Mouse (Mus musculus): Measurements from ENCODE around the gene Dach1. TPM values are rescaled to one million over a fixed set of nuclear protein-coding genes. Genes with fewer than 3 reads are reported as not detected.
A peak's percentile ranks its signal among the peaks of the same experiment; 100 is the strongest.

The Dach1 gene
- polyA plus RNA-seq (2016; fragmentation: Nextera tagmentation; extraction: Ambion mirVana), result 16.2 and 19.0 TPM in 2 replicates

DNA sequence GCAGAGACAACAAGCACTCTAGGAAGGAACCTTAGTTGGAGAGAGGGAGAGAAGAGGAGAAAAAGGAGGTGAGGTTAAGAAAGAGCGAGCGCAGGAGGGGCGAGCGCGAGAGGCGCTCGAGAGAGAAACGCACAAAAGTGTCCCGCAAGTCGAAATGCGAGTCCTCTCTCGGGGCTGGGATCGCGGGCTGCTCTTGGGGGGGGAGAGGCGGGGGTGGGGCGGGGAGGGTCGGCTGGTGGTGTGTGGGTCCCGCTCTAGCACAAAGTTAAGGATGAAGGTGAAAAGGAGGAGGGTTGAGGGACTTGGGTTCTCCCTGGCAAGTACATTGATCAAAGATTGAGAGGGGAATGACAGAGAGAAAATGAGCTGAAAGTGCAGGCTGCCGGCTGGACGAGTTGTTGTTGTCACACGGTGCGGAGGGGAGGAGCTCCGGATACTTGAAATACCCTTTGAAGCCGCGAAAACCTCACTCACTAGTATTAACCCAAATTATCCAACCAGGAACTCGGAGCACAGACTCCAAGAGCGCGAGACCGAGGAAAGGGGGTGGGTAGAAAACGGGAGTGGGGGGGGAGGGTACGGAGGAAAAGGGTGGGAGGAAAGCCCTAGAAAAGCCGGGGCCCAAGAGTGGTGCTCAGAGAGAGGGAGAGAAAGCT is at the start of gene Dach1:
Gene Dach1 (minus strand): TSS at position 345 of the 656 bp plus-strand sequence.
- H3K4me3 ChIP-seq, result peak within 1 kb of the TSS; percentile 83
- no peaks in the 10 kb centered on the region for H3K27me3 ChIP-seq (ENCODE audit: insufficient read depth, poor library complexity, severe bottlenecking)
- H3K27ac ChIP-seq, result peak within 1 kb of the TSS; percentile 99
- under 1% methylated on average over 32 of the region's 32 CpGs for WGBS
- peak; percentile 83 for DNase-seq (ENCODE audit: low spot score)
- H3K4me1 ChIP-seq (replicated peaks), result peaks cover 61% of the 10 kb centered on the region
- H3K9me3 ChIP-seq, result no peaks in the 10 kb centered on the region
- no peaks in the 10 kb centered on the region for H3K36me3 ChIP-seq

DNA sequence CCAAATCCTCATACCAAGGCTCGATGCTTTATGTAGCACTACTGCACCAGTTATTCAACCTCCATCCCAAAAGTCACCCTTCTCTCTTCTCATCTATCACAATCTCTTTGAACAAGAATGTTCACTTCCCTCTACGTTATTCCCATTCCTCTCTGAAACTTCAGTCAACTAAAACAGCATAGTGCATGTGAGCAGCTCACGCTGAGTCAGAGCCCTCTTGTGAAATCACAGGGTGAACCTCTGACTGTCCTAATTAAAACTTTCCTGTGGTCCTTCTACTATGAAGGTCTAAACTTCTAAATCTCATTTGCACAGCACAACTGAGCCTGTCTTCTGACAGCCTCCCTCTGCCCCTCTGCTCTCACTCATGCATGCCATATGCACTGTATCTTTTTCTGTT is 30.5 kb upstream of the Dach1 start:
- no peaks in the 10 kb centered on the region for H3K36me3 ChIP-seq
- H3K4me1 ChIP-seq (replicated peaks), result no peaks in the 10 kb centered on the region
- DNase-seq (ENCODE audit: low spot score), result no peak
- H3K27me3 ChIP-seq (ENCODE audit: insufficient read depth, poor library complexity, severe bottlenecking), result no peaks in the 10 kb centered on the region
- H3K27ac ChIP-seq, result no peak overlapping the region
- 86% methylated on average over 3 of the region's 3 CpGs for WGBS
- no peak overlapping the region for H3K4me3 ChIP-seq
- no peaks in the 10 kb centered on the region for H3K9me3 ChIP-seq

DNA sequence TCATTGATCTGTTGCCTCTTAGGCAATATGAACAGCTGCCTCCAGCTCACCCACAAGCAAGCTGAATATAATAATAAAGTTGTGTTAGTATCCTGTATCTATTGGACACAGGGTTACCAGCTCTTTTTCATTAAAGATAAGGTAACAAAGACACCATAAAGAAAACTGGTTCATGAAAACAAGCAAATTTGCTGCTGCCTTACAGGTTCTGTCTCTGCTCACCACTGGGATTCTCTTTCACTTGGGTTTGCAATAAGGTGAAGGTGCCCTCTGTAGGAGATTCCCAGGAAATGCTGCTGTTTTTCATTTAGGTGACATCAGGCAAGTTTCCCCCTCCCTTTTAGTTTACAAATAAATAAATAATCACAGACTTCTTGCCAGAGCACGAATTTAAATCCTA is 12.0 kb upstream of the Dach1 start:
- Histone ChIP-seq H3K4me3 (no peak overlapping the region), H3K27me3 (ENCODE audit: insufficient read depth, poor library complexity, severe bottlenecking) (no peaks in the 10 kb centered on the region), H3K9me3 (no peaks in the 10 kb centered on the region), H3K27ac (no peak overlapping the region), H3K4me1 (replicated peaks) (peaks cover 5% of the 10 kb centered on the region; the same call in 1 of the 2 replicates), H3K36me3 (no peaks in the 10 kb centered on the region)
- no peak for DNase-seq (ENCODE audit: low spot score)
- 2% methylated on average over 1 of the region's 1 CpGs for WGBS

DNA sequence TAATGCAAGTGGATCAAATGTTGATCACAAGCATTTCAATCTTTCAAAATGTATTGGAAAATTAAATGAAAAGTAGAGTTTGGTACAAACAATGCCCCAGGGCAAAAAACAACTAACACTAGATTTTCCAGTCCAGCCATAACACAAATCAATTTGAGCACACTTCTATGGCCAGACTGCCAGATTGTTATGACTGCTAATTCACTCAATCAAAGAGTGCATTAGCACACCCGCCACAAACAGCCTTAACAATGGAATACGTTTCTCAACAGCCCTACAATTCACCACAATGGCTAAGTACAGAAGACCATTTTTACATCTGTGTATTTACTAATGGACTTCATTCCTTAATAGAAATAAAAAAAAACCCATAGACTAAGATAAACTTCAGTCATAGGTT is 4.3 kb upstream of the Dach1 start:
- Histone ChIP-seq H3K4me3 (no peak overlapping the region), H3K4me1 (replicated peaks) (peaks cover 46% of the 10 kb centered on the region), H3K36me3 (no peaks in the 10 kb centered on the region), H3K27ac (no peak overlapping the region), H3K27me3 (ENCODE audit: insufficient read depth, poor library complexity, severe bottlenecking) (no peaks in the 10 kb centered on the region), H3K9me3 (no peaks in the 10 kb centered on the region)
- WGBS, result 20% methylated on average over 2 of the region's 2 CpGs
- no peak for DNase-seq (ENCODE audit: low spot score)

DNA sequence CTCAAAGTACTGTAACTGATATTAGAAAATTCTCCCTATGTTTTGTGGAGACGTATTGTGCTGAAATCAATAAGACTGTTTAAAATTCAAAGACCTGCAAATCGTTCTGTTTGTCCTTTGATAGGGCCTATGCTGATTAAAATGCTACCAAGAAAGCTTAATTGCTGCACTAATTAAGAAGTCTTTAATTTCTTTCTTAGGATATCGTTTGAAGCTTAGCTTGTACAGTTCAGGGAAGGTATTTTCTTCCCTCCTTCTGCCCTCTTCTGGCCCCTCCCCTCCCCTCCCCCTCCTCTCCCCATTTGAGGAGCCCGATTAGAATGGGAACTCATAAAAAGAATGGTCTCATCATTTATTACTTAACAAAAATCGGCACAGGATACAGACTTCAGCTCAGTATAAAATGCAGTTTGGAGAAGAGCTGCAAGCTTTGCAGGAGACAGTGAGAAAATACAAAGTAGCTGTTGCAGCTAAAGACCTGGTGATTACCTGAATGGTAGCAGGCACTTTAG is 2.9 kb upstream of the Dach1 start:
- peaks cover 46% of the 10 kb centered on the region for H3K4me1 ChIP-seq (replicated peaks)
- H3K4me3 ChIP-seq, result peak overlapping the region; percentile 31
- H3K27ac ChIP-seq, result peak overlapping the region; percentile 51; the same call in 1 of the 2 replicates
- no peak for DNase-seq (ENCODE audit: low spot score)
- H3K36me3 ChIP-seq, result no peaks in the 10 kb centered on the region
- H3K27me3 ChIP-seq (ENCODE audit: insufficient read depth, poor library complexity, severe bottlenecking), result no peaks in the 10 kb centered on the region
- 5% methylated on average over 5 of the region's 5 CpGs for WGBS
- no peaks in the 10 kb centered on the region for H3K9me3 ChIP-seq

DNA sequence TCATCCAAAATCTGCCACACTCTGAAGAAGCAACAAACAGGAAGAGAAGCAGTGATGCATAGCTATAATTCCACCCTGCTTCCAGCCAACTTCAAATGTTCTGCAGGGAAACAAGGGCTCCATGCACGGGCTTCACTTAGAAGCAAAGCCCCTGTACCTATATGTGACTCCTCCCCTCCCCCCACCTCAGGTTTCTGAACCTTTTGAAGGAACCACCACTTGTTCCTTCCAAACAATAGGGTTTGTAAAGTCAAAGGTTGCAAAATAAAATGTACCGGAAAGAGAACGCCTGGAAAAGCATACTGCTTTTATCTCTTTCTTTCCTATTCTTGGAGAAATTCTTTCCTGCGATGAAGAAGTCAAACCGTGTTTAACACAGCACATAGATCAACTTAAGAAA is 2.3 kb upstream of the Dach1 start:
- Histone ChIP-seq H3K27ac (peak overlapping the region; percentile 51), H3K27me3 (ENCODE audit: insufficient read depth, poor library complexity, severe bottlenecking) (no peaks in the 10 kb centered on the region), H3K9me3 (no peaks in the 10 kb centered on the region), H3K4me1 (replicated peaks) (peaks cover 42% of the 10 kb centered on the region), H3K36me3 (no peaks in the 10 kb centered on the region), H3K4me3 (peak overlapping the region; percentile 31)
- DNase-seq (ENCODE audit: low spot score), result no peak
- WGBS, result 4% methylated on average over 5 of the region's 5 CpGs

DNA sequence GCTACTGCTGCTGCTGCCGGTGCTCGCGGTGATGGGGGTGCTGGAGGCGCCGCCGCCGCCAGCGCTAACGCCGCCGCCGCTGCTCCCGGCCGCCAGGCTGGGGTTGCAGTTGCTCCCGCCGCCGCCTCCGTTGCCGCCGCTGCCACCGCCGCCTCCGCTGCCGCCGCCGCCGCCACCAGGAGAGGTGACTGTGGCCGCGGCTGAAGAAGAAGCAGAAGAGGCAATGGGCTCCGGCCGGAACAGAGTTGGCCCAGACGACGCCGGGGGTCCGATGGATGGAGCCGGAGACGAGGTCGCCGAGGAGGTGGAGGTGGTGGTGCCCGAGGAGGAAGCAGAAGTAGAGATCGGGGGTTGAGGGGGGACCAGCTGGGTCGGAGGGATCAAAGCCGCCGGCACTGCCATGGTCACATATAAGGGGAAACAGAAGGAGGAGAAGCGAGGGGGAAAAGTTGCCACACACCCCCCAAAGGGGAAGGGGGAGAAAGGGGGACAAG is 610 bp downstream of the Dach1 start:
- Histone ChIP-seq H3K27ac (peak overlapping the region; percentile 99), H3K27me3 (ENCODE audit: insufficient read depth, poor library complexity, severe bottlenecking) (no peaks in the 10 kb centered on the region), H3K9me3 (no peaks in the 10 kb centered on the region), H3K4me1 (replicated peaks) (peaks cover 60% of the 10 kb centered on the region), H3K4me3 (peak overlapping the region; percentile 83), H3K36me3 (no peaks in the 10 kb centered on the region)
- under 1% methylated on average over 45 of the region's 45 CpGs for WGBS
- DNase-seq (ENCODE audit: low spot score), result peak; percentile 67

DNA sequence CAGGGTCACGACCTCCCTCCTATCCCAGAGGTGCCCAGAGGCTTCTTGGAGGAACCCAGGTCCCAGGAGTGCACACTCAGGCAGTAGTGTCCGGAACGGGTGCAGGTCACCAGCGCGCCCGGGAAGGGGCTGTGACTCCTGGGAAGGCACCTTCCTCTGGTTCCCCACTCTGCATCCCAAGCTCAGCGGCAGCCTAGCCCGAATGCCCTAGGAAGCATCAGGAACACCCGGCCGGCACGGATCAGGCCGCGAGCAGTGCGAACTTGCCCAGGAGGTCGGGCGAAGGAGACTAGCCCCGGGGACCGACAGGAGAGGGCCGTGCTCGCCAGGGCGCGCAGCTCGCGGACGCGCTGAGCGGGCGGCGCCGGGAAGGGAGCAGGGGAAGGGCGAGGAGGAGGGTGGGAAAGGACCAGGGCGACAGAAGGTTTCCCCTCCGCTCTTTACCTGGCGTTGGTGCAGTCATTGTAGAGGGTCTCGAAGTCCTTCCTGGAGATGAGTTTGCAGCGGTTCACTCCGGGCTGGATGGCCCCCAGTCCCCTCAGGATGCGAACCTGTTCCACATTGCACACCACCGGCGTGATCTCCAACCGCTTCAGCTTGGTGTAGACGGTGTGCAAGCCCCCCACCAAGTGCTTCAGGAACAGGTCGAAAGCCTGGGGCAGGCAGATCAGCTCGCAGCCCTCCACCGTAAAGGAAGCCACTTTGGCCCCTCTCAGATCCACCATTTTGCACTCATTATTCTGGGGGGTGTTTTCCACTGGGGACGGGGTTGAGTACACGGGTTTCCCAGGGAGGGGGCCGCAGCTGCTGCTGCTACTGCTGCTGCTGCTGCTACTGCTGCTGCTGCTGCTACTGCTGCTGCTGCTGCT is 1.3 kb downstream of the Dach1 start:
- WGBS, result under 1% methylated on average over 48 of the region's 48 CpGs
- H3K27me3 ChIP-seq (ENCODE audit: insufficient read depth, poor library complexity, severe bottlenecking), result no peaks in the 10 kb centered on the region
- H3K4me1 ChIP-seq (replicated peaks), result peaks cover 57% of the 10 kb centered on the region
- peak; percentile 74 for DNase-seq (ENCODE audit: low spot score)
- H3K27ac ChIP-seq, result peak overlapping the region; percentile 99
- peak overlapping the region; percentile 83 for H3K4me3 ChIP-seq
- no peaks in the 10 kb centered on the region for H3K9me3 ChIP-seq
- no peaks in the 10 kb centered on the region for H3K36me3 ChIP-seq

DNA sequence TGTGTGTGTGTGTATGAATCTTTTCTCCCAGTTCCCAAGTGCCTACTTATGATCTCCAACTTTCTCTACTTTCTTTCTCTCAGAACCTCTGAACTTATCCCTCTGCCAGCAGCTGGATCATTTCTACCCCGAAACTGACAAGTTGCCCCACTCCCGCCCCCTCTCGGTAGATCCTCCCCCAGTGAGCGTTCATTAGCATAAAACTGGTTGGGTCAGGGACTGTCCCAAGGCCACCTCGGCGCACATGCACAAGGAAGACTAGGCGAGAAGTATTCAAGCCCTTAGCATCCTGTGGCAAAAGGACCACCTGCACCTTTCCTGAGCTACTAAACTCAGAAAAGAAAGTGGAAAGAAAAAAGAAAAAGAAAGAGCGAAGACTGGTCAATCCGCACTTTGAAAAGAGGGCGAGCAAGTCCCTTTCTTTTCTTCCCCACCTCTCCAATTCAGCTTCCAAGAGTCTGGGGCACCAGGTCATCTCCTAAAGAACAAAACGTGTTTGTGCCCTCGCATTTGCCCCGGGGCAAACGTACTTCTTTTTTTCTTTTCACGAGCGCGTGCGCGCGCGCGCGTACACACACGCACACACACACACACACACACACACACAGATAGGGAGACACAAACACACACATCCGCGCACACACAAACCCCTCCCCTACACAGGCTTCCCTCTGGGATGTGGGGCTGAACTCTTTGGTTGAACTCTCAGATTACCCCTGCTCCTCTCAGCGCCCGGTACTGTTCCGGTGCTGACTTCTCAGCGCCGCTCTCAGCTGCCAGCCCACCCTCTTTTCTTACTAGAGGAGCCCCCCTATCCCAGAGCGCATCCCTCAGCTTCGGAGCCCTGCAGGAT is 2.2 kb downstream of the Dach1 start:
- H3K27ac ChIP-seq, result peak overlapping the region; percentile 99
- no peaks in the 10 kb centered on the region for H3K27me3 ChIP-seq (ENCODE audit: insufficient read depth, poor library complexity, severe bottlenecking)
- H3K9me3 ChIP-seq, result no peaks in the 10 kb centered on the region
- DNase-seq (ENCODE audit: low spot score), result peak; percentile 70
- H3K4me3 ChIP-seq, result peak overlapping the region; percentile 83
- under 1% methylated on average over 33 of the region's 33 CpGs for WGBS
- no peaks in the 10 kb centered on the region for H3K36me3 ChIP-seq
- H3K4me1 ChIP-seq (replicated peaks), result peaks cover 55% of the 10 kb centered on the region

DNA sequence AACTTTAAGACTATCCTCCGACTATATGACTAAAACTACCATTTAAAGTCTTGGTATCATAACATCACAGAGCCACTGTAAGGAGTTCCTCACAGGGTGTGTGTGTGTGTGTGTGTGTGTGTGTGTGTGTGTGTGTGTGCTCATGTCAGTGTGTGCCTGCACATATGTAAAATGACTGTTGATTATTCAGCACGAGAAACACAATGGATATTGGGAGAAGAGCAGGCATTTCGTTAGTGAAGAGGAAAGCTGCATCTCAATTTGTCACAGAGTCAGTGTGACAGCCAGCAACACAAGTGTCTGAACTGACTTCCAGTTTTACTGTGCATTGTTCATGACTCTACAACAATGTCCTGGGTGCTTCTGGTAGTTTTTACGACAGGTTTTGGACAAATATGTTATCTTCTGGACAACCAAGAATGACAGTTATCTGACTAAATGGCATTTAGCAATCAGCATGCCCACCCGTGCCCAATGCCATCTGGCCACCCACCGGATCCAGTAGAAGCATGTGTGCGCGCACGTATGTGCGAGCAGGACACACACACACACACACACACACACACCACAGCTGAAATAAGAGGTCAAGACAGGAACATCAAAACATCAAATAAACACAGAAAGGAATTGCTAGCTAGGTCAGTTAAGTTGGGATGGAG is 3.1 kb downstream of the Dach1 start:
- DNase-seq (ENCODE audit: low spot score), result peak; percentile 25
- H3K9me3 ChIP-seq, result no peaks in the 10 kb centered on the region
- peak overlapping the region; percentile 99 for H3K27ac ChIP-seq
- peak overlapping the region; percentile 83 for H3K4me3 ChIP-seq
- peaks cover 45% of the 10 kb centered on the region for H3K4me1 ChIP-seq (replicated peaks)
- WGBS, result 53% methylated on average over 10 of the region's 10 CpGs
- no peaks in the 10 kb centered on the region for H3K36me3 ChIP-seq
- H3K27me3 ChIP-seq (ENCODE audit: insufficient read depth, poor library complexity, severe bottlenecking), result no peaks in the 10 kb centered on the region

DNA sequence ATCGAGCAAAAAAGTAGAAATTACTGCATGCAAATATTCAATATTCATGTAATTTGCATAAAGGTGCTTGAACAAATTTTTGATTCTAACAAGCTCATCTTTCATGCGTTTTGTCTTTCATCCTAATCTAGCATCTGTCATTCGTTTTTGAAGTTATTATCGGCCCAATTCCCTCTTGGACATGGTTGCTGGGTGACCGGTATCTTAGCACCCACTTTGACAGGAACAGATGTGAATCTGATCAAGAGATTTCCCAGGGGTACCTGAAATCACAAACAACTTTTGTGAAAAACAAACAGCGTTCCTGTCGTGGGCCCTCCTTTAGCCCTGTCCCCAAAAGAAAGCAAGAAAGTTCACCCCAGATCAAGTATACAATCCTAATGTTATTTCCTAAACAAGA is 12.8 kb downstream of the Dach1 start:
- WGBS, result 22% methylated on average over 7 of the region's 7 CpGs
- Histone ChIP-seq H3K27me3 (ENCODE audit: insufficient read depth, poor library complexity, severe bottlenecking) (no peaks in the 10 kb centered on the region), H3K27ac (peak overlapping the region; percentile 75; the same call in 1 of the 2 replicates), H3K9me3 (no peaks in the 10 kb centered on the region), H3K4me1 (replicated peaks) (peaks cover 43% of the 10 kb centered on the region), H3K36me3 (no peaks in the 10 kb centered on the region), H3K4me3 (no peak overlapping the region)
- DNase-seq (ENCODE audit: low spot score), result peak; percentile 51
